Mouse (Mus musculus): Measurements from ENCODE around the gene Dclre1a. TPM values are rescaled to one million over a fixed set of nuclear protein-coding genes. Genes with fewer than 3 reads are reported as not detected.

Gene Dclre1a
- 19.8 and 20.5 TPM in 2 replicates for polyA plus RNA-seq (2015; fragmentation: Nextera tagmentation; extraction: Ambion mirVana)

GRCm38 (mm10) chr19:56547456-56548229, at the start of gene Dclre1a:
Gene Dclre1a (minus strand): TSS chr19:56548222.
- Histone ChIP-seq H3K9ac (ENCODE audit: low read depth, low read length) (peak within 1 kb of the TSS; percentile 99), H3K36me3 (ENCODE audit: control insufficient read depth, insufficient read depth, low read length) (peaks cover 7% of the 10 kb centered on the region; the same call in 1 of the 2 replicates), H3K27me3 (replicated peaks; ENCODE audit: control insufficient read depth, insufficient read depth, low read length) (no peaks in the 10 kb centered on the region), H3K4me1 (ENCODE audit: control insufficient read depth, insufficient read depth, low read length) (peaks cover 10% of the 10 kb centered on the region), H3K4me2 (ENCODE audit: low read depth, low read length) (peak within 1 kb of the TSS; percentile 71), H3K9me3 (ENCODE audit: control insufficient read depth, low read length) (no peaks in the 10 kb centered on the region), H3K27ac (ENCODE audit: low read length) (peak within 1 kb of the TSS; percentile 98), H3K4me3 (ENCODE audit: low read length) (peak within 1 kb of the TSS; percentile 95)
- 8% methylated on average over 20 of the region's 20 CpGs for WGBS
- peak; percentile 58 for ATAC-seq

GRCm38 (mm10) chr19:56592472-56592871, 44.5 kb upstream of the Dclre1a start:
- Histone ChIP-seq H3K27me3 (replicated peaks; ENCODE audit: control insufficient read depth, insufficient read depth, low read length) (no peaks in the 10 kb centered on the region), H3K4me2 (ENCODE audit: low read depth, low read length) (no peak overlapping the region), H3K9ac (ENCODE audit: low read depth, low read length) (no peak overlapping the region), H3K9me3 (ENCODE audit: control insufficient read depth, low read length) (no peaks in the 10 kb centered on the region), H3K36me3 (ENCODE audit: control insufficient read depth, insufficient read depth, low read length) (peaks cover 16% of the 10 kb centered on the region), H3K27ac (ENCODE audit: low read length) (no peak overlapping the region), H3K4me1 (ENCODE audit: control insufficient read depth, insufficient read depth, low read length) (no peaks in the 10 kb centered on the region), H3K4me3 (ENCODE audit: low read length) (no peak overlapping the region)
- WGBS, result 82% methylated on average over 9 of the region's 9 CpGs
- ATAC-seq, result no peak

GRCm38 (mm10) chr19:56590250-56590649, 42.2 kb upstream of the Dclre1a start:
- H3K9me3 ChIP-seq (ENCODE audit: control insufficient read depth, low read length), result no peaks in the 10 kb centered on the region
- no peak overlapping the region for H3K4me3 ChIP-seq (ENCODE audit: low read length)
- no peak overlapping the region for H3K27ac ChIP-seq (ENCODE audit: low read length)
- no peak for ATAC-seq
- H3K36me3 ChIP-seq (ENCODE audit: control insufficient read depth, insufficient read depth, low read length), result peaks cover 13% of the 10 kb centered on the region
- no peak overlapping the region for H3K4me2 ChIP-seq (ENCODE audit: low read depth, low read length)
- H3K27me3 ChIP-seq (replicated peaks; ENCODE audit: control insufficient read depth, insufficient read depth, low read length), result no peaks in the 10 kb centered on the region
- H3K4me1 ChIP-seq (ENCODE audit: control insufficient read depth, insufficient read depth, low read length), result 0 out of 2 replicates have a peak, but pooled peaks cover 2% of the 10 kb centered on the region
- WGBS, result 83% methylated on average over 3 of the region's 3 CpGs
- no peak overlapping the region for H3K9ac ChIP-seq (ENCODE audit: low read depth, low read length)

- 0 out of 2 replicates have a peak, but pooled peaks cover 2% of the 10 kb centered on the region for H3K4me1 ChIP-seq (ENCODE audit: control insufficient read depth, insufficient read depth, low read length)
- H3K27me3 ChIP-seq (replicated peaks; ENCODE audit: control insufficient read depth, insufficient read depth, low read length), result no peaks in the 10 kb centered on the region
- no peak overlapping the region for H3K4me3 ChIP-seq (ENCODE audit: low read length)
- H3K27ac ChIP-seq (ENCODE audit: low read length), result no peak overlapping the region
- H3K36me3 ChIP-seq (ENCODE audit: control insufficient read depth, insufficient read depth, low read length), result peaks cover 7% of the 10 kb centered on the region
- H3K9ac ChIP-seq (ENCODE audit: low read depth, low read length), result no peak overlapping the region
- H3K4me2 ChIP-seq (ENCODE audit: low read depth, low read length), result no peak overlapping the region
- no peaks in the 10 kb centered on the region for H3K9me3 ChIP-seq (ENCODE audit: control insufficient read depth, low read length)
- WGBS, result 94% methylated on average over 5 of the region's 5 CpGs
- no peak for ATAC-seq
Measured at GRCm38 (mm10) chr19:56589455-56589854, 41.4 kb upstream of the Dclre1a start.

- peaks cover 7% of the 10 kb centered on the region for H3K36me3 ChIP-seq (ENCODE audit: control insufficient read depth, insufficient read depth, low read length)
- H3K27me3 ChIP-seq (replicated peaks; ENCODE audit: control insufficient read depth, insufficient read depth, low read length), result no peaks in the 10 kb centered on the region
- ATAC-seq, result no peak
- H3K4me3 ChIP-seq (ENCODE audit: low read length), result no peak overlapping the region
- H3K9ac ChIP-seq (ENCODE audit: low read depth, low read length), result no peak overlapping the region
- H3K4me1 ChIP-seq (ENCODE audit: control insufficient read depth, insufficient read depth, low read length), result 0 out of 2 replicates have a peak, but pooled peaks cover 2% of the 10 kb centered on the region
- no peak overlapping the region for H3K27ac ChIP-seq (ENCODE audit: low read length)
- H3K9me3 ChIP-seq (ENCODE audit: control insufficient read depth, low read length), result no peaks in the 10 kb centered on the region
- 87% methylated on average over 6 of the region's 6 CpGs for WGBS
- no peak overlapping the region for H3K4me2 ChIP-seq (ENCODE audit: low read depth, low read length)
Measured at GRCm38 (mm10) chr19:56589008-56589407, 41.0 kb upstream of the Dclre1a start.

GRCm38 (mm10) chr19:56588205-56588626, 40.2 kb upstream of the Dclre1a start:
- Histone ChIP-seq H3K4me1 (ENCODE audit: control insufficient read depth, insufficient read depth, low read length) (peaks cover 6% of the 10 kb centered on the region; the same call in 1 of the 2 replicates), H3K27ac (ENCODE audit: low read length) (peak overlapping the region; percentile 43; the same call in 1 of the 2 replicates), H3K4me2 (ENCODE audit: low read depth, low read length) (no peak overlapping the region), H3K9me3 (ENCODE audit: control insufficient read depth, low read length) (no peaks in the 10 kb centered on the region), H3K27me3 (replicated peaks; ENCODE audit: control insufficient read depth, insufficient read depth, low read length) (no peaks in the 10 kb centered on the region), H3K4me3 (ENCODE audit: low read length) (no peak overlapping the region), H3K36me3 (ENCODE audit: control insufficient read depth, insufficient read depth, low read length) (peaks cover 7% of the 10 kb centered on the region), H3K9ac (ENCODE audit: low read depth, low read length) (no peak overlapping the region)
- WGBS, result 73% methylated on average over 6 of the region's 6 CpGs
- peak; percentile 78 for ATAC-seq

GRCm38 (mm10) chr19:56586320-56586719, 38.3 kb upstream of the Dclre1a start:
- Histone ChIP-seq H3K27me3 (replicated peaks; ENCODE audit: control insufficient read depth, insufficient read depth, low read length) (no peaks in the 10 kb centered on the region), H3K27ac (ENCODE audit: low read length) (no peak overlapping the region), H3K9ac (ENCODE audit: low read depth, low read length) (no peak overlapping the region), H3K4me1 (ENCODE audit: control insufficient read depth, insufficient read depth, low read length) (peaks cover 6% of the 10 kb centered on the region; the same call in 1 of the 2 replicates), H3K4me2 (ENCODE audit: low read depth, low read length) (no peak overlapping the region), H3K4me3 (ENCODE audit: low read length) (no peak overlapping the region), H3K36me3 (ENCODE audit: control insufficient read depth, insufficient read depth, low read length) (peaks cover 10% of the 10 kb centered on the region; the same call in 1 of the 2 replicates), H3K9me3 (ENCODE audit: control insufficient read depth, low read length) (no peaks in the 10 kb centered on the region)
- no peak for ATAC-seq
- 85% methylated on average over 8 of the region's 8 CpGs for WGBS

- Histone ChIP-seq H3K4me1 (ENCODE audit: control insufficient read depth, insufficient read depth, low read length) (peaks cover 6% of the 10 kb centered on the region; the same call in 1 of the 2 replicates), H3K27ac (ENCODE audit: low read length) (no peak overlapping the region), H3K27me3 (replicated peaks; ENCODE audit: control insufficient read depth, insufficient read depth, low read length) (no peaks in the 10 kb centered on the region), H3K4me3 (ENCODE audit: low read length) (no peak overlapping the region), H3K36me3 (ENCODE audit: control insufficient read depth, insufficient read depth, low read length) (peaks cover 10% of the 10 kb centered on the region; the same call in 1 of the 2 replicates), H3K4me2 (ENCODE audit: low read depth, low read length) (no peak overlapping the region), H3K9me3 (ENCODE audit: control insufficient read depth, low read length) (no peaks in the 10 kb centered on the region), H3K9ac (ENCODE audit: low read depth, low read length) (no peak overlapping the region)
- WGBS, result 82% methylated on average over 3 of the region's 3 CpGs
- ATAC-seq, result no peak
Measured at GRCm38 (mm10) chr19:56584288-56584687, 36.3 kb upstream of the Dclre1a start.

- H3K27ac ChIP-seq (ENCODE audit: low read length), result no peak overlapping the region
- WGBS, result 37% methylated on average over 5 of the region's 5 CpGs
- H3K4me3 ChIP-seq (ENCODE audit: low read length), result no peak overlapping the region
Measured at GRCm38 (mm10) chr19:56583785-56584184, 35.8 kb upstream of the Dclre1a start.

More at GRCm38 (mm10) chr19:56583785-56584184, 35.8 kb upstream of the Dclre1a start:
- Histone ChIP-seq H3K4me1 (ENCODE audit: control insufficient read depth, insufficient read depth, low read length) (peaks cover 6% of the 10 kb centered on the region; the same call in 1 of the 2 replicates), H3K4me2 (ENCODE audit: low read depth, low read length) (no peak overlapping the region), H3K27me3 (replicated peaks; ENCODE audit: control insufficient read depth, insufficient read depth, low read length) (no peaks in the 10 kb centered on the region), H3K36me3 (ENCODE audit: control insufficient read depth, insufficient read depth, low read length) (peaks cover 10% of the 10 kb centered on the region; the same call in 1 of the 2 replicates), H3K9ac (ENCODE audit: low read depth, low read length) (no peak overlapping the region), H3K9me3 (ENCODE audit: control insufficient read depth, low read length) (no peaks in the 10 kb centered on the region)
- ATAC-seq, result peak; percentile 31; the same call in 1 of the 2 replicates

All from intestine, embryonic 16.5 days (tissue).